Mouse (Mus musculus) natural killer cell, adult 2 months (primary cell): ENCODE measurements around the gene Msmb.
"Not testable (repeated sequence)": the region's sequence is repeated elsewhere in the genome, so short reads cannot be mapped to it uniquely, and the experiment has no call there.

ENCODE experiments used
- DNase-seq, 2 experiments: peaks; one replicate each; pipeline ENCODE4 v3.0.0; 2022; ENCODE audit warnings: low spot score in 2 of 2

The Msmb gene

DNA sequence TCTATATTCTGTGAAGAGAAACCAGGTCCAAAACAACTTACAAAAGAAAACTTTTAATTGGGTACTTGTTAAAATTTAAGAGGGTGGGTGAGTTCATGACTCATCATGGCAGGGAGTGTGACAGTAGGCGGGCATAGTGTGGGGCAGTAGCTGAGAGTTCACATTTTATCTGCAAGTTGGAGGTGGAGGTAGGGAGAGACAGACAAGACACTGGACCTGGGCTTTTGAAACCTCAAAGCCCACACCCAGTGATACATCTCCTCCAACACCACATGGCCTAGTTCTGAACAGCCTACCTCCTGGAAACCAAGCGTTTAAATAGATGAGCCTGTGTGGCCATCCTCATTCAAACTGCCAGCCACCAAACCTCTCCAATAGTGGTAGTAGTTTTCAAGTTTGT, 33.5 kb downstream of the Msmb start:
- no peak for DNase-seq

DNA sequence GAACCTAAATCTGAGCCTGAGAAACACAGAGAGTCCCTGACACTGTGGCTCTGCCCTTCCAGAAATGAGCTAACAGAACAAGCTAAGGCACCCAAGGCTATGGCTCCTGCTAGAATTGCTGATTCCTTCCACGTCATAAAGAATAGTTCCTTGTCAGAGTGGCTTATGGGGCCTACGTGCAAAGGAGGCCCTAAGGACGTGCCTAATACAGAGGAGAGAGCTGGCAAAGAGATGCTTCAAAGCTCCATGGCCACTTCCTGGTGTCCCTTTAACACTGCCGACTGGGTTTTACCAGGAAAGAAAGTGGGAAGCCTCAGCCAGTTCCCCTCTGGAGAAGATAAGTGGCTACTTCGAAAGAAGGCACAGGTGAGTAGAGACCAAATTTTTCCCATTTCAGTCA, 34.8 kb downstream of the Msmb start:
- DNase-seq, result not testable (repeated sequence)

DNA sequence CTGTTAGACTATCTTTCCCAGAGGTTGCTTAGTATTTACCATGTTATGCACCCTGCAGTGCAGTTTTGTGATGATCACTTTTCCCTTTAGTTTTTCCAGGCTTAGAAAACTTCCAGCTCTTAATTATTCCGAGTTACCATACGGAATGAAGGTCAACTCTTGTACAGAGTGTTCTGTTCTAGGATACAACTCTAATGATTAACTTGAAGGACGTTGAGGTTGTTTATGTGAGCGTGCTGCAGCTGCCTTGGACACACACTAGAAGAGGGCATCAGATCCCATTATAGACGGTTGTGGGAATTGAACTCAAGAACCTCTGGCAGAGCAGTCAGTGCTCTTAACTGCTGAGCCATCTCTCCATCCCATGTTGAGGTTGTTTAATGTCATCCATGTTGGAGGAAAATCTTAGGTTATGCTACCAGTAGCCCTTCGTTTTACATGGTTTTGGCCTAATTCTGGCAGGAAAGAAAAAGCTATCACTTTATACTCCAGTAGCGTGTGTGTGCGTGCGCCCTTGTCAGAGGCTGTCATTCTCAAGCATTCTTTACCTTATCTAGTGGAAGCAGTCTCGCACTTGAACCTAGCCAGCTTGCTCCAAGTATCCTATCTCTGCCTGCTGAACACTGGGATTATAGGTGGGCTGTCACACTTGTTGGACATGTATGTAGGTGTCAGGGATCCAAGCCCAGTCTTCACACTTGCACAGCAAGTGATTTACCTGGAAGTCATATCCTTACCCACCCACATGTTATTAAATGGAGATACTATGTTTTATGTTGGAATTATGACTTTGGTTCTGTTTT, 37.8 kb downstream of the Msmb start:
- DNase-seq, result no peak

DNA sequence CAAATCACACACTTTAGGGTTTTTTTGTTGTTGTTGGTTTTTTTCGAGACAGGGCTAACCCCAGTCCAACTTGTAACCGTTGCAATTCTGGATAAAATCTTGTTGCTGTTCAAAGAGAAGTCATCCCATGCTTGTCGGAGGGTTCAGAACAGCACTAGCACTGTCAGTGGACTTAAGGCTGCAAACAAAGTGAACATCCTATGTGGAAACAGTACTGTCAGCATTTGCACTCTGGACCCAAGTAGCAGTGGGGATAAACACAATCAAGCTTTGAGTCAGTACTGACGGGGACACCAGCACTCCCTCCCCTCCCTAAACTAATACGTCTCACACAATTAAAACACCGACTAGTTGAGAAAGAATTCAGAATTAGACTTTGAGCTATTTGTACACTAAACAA, 39.0 kb downstream of the Msmb start:
- no peak for DNase-seq

DNA sequence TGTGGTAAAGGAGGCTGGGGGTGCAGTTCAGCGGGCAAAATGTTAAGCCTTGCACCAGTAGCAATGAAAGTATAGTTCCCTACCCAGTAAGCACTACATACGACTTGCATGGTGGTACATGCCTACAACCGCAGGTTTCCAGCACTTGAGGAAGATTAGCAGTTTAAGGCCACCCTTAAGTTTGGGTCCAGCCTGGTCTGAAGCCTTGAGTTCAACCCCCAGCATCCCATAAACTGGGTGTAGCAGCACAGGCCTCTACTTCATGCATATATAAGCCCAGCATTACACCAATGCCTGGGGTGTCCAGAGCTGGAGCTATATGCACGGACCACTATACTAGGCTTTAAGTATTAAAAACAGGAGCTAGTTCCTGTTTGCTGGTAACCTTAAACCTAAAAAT, 42.0 kb downstream of the Msmb start:
- no peak for DNase-seq

DNA sequence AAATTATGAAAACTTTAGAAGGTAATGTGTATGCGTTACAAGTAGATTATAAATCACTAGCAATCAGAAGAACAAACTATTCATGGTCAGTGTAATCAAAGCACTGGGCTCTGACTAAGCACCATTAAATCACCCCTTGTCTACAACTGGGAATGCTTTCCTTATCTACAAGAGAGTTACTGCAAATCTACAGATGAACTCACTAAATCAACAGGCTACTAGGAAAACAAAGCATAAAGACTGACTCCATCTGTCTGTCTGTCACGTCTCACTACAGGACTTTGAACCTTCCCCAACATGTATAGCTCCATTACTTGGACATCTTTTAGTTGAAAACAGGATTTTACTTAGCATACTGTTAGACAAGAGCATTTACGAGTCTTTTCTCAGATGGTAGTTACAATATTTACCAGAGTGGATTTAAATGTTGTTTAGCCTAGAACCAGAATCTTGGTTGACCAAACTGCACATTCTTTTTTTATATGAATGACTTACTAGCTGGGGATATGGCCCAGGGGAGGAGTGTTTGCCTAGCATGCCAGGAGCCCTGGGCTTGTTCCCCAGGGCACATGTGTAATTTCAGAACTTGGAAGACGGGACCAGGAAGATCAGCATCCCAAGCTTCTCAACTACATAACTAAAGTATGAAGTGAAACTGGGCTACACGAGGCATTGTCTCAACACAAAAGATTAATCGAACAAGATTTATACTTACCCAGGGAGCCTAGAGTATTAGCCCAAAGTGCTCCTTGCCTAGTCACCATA, 49.0 kb downstream of the Msmb start:
- DNase-seq, result no peak

DNA sequence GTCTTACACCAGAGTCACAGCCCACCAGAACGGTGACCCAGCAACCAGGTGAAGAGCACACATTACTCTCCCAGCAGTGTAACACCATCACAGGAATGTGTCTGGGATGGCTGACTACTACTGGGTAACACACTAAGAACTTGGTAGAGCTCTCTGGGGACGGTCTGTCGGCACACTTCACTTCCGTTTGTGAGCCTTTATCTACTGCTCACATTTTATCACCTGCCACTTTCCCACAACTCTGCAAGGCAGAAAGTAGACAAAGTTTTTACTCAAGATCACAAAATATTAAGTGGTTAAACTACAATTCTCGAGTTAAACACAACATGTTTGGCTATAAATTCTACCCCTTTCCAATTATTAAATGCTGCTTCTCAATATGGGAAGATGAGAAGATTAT, 50.1 kb downstream of the Msmb start:
- DNase-seq, result no peak

DNA sequence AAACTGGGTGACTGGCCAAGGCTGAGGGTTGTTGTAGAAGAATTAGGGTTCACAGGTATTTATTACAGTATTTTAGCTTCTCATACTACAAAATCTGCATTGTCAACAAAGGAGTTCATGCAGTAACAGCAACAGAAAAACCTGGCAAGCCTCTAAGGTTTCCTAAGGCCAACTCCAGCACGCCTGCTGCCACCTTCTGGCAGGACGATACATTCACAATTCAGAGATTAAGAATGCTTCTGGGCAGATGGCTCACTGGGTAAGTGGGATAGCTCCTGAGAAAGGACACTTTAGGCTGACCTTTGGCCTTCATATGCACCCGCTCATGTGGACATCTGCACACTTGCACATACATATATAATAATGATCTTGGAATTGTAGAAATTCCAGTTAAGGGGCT, 50.6 kb downstream of the Msmb start:
- peak; percentile 20 to 33 for DNase-seq

DNA sequence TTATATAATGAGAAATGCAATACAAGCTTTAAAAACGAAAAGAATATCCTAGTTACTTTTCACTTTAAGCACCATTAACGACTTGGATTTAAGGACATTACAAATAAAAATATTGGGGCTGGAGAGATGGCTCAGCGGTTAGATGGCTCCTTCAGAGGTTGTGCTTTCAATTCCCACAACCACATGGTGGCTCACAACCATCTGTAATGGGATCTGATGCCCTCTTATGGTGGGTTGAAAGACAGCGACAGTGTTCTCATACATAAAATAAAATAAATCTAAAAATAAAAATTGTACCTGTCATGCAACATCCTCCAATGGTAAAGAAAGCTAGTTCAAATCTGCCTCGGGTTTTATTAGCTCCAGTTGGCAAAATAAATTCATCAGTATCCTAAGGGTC, 51.7 kb downstream of the Msmb start:
- DNase-seq, result not testable (repeated sequence)

DNA sequence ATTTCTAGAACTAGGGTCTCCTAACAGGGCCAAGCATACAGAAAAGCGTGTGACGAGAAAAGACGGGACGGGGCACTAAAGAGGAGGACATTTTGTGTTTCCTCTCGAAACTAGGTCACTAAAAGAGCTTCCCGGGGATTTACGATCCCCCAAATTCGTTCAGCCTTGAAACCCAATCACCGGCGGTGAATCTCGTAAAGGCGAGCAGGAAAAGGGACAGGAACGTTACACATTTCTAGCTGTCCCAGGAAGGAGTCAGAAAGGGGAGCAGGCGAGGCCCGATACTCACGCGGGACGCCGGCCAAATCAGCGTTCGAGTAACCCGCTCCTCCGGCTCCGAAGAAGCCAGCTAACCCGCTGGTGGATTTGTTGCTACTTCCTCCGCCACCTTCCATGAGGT, 59.5 kb downstream of the Msmb start:
- DNase-seq, result no peak

DNA sequence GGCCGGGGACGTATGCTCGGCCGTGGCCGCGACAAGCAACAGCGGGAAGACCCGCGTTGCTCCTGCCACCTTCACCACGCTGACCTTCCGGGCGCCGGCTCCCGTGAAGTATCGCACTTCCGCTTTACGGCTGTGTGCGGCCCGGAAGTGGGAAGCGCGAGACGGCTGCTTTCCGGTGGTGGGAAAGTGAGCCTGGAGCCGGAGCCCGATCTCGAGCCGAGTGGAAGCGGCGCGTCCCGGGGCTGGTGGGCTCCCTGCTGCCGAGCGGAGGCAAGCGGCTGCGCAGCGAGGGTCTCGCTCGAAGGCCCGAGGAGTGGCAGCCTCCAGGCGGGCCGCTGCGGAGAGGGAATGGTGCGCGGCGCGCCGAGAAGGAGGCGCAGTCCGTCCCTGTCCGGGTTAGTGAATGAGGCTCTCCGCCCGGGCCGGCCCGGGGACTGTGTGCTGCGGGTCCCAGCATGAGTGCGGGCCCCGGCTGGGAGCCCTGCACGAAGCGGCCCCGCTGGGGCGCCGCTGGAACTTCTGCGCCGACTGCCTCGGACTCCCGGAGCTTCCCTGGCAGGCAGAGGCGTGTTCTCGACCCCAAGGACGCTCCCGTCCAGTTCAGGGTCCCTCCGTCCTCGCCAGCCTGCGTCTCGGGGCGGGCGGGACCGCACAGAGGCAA, 60.1 kb downstream of the Msmb start, which contains the start of the genes Timm23 and Parg:
TSS of gene Timm23 (minus strand) at position 108 of the 661 bp plus-strand sequence.
TSS of gene Parg (plus strand) at position 159 of the 661 bp plus-strand sequence.
- peak; percentile 71 to 77 for DNase-seq
